ENCODE assay signal across 10 mouse cellular contexts in the genomic region with DNA sequence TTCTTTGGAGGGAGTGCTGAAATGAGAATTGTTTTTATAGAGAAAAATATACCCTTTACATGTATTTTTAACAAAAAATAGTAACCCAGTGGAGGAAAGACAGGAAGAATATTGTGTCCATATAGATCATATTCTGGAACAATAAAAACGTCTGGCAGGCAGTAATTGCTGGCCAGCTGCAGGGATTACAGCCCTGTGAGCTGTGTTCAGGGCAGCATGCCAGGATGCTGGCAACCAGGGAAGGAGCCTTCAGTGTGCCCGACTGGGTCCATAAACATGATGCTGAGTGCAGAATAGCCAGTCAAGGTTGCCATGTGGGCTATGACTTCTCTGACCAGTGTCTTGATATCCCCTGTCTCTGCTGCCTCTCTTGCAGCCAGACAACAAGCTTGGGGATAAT.
DNase-seq lines count a peak whose midpoint lies in the region; ATAC-seq lines count a peak whose summit lies in the region.
"Had no signal": no experiment of that assay in that cellular context is flagged by ENCODE, and none has a peak within 500 bp of the region (broad histone marks: within the 10 kb centered on the region; RNA-seq: fewer than 3 reads in every experiment).

No protein-coding gene starts in this region.

- H3K9me3 ChIP-seq in heart, embryonic 12.5 days (replicated peaks) = no peaks in the 10 kb centered on the region
- H3K9me3 ChIP-seq: G1E; limb, embryonic 13.5 days had no signal

- peaks cover 8% of the 10 kb centered on the region for H3K4me1 ChIP-seq in heart, embryonic 12.5 days (replicated peaks)

- no peak overlapping the region for H3K4me2 ChIP-seq in heart, embryonic 12.5 days
- H3K4me2 ChIP-seq: limb, embryonic 13.5 days had no signal

- intact Hi-C loops in heart, postnatal 14 days (cut with DNase I) = no loop called here
- intact Hi-C loops in left cerebral cortex, postnatal 14 days (cut with DNase I) = no loop called here

- no peak for ATAC-seq in heart, embryonic 12.5 days (ENCODE audit: insufficient number of reproducible peaks, low FRiP score)

- peak; percentile 21 to 34 for DNase-seq in heart, postnatal 14 days
- peak; percentile 8 for DNase-seq in cerebellum, adult 11-12 months
- DNase-seq in heart, postnatal 4 days = peak; percentile 44
- peak; percentile 46 to 49 for DNase-seq in left cerebral cortex, postnatal 14 days (ENCODE audit: low spot score in 2 of 2)
- DNase-seq in T-cell, adult 2 months (ENCODE audit: low spot score) = no peak
- no peak for DNase-seq in thymus, postnatal 25 days
- DNase-seq in spleen, postnatal 4 days (ENCODE audit: low spot score in 2 of 2) = no peak

- no peak overlapping the region for H3K9ac ChIP-seq in heart, embryonic 12.5 days
- H3K9ac ChIP-seq: limb, embryonic 13.5 days had no signal

- WGBS in heart, embryonic 12.5 days = 42% methylated on average over 2 of the region's 2 CpGs

- no peaks in the 10 kb centered on the region for H3K27me3 ChIP-seq in heart, embryonic 12.5 days (replicated peaks)
- H3K27me3 ChIP-seq: limb, embryonic 13.5 days had no signal

- H3K36me3 ChIP-seq in heart, embryonic 12.5 days = no peaks in the 10 kb centered on the region
- H3K36me3 ChIP-seq: G1E; limb, embryonic 13.5 days had no signal

- H3K27ac ChIP-seq in heart, embryonic 12.5 days (ENCODE audit: poor library complexity, severe bottlenecking) = no peak overlapping the region
- H3K27ac ChIP-seq: limb, embryonic 13.5 days had no signal

- no peak overlapping the region for H3K4me3 ChIP-seq in heart, embryonic 12.5 days
- H3K4me3 ChIP-seq: limb, embryonic 13.5 days had no signal

Comparison
In these comparisons a context has a peak if more than half of its experiments do, and no peak if none do; other contexts are left out.
1. DNase-seq: peak in heart, postnatal 14 days (2 of 2), cerebellum, adult 11-12 months (single experiment), heart, postnatal 4 days (single experiment) and left cerebral cortex, postnatal 14 days (2 of 2); none in T-cell, adult 2 months (single experiment), thymus, postnatal 25 days (single experiment) and spleen, postnatal 4 days (0 of 2).